Mouse (Mus musculus) gonadal fat pad, adult 2 months (tissue): Measurements from ENCODE around the gene Nav3. TPM values are rescaled to one million over a fixed set of nuclear protein-coding genes. Genes with fewer than 3 reads are reported as not detected.
A peak's percentile ranks its signal among the peaks of the same experiment; 100 is the strongest.

Source experiments
- DNase-seq: peaks from one replicate; pipeline ENCODE4 v3.0.0-alpha.2; 2012; ENCODE audit warnings: low read depth
- polyA plus RNA-seq: library from polyadenylated mRNA; depleted of rRNA; stranded (reverse); fragments of >200 nt; gene quantifications from 2 replicates; pipeline ENCODE4 v1.2.3, GENCODE M21; 2012

Gene Nav3
- polyA plus RNA-seq, 1 experiment: 7.5 TPM

- no peak for DNase-seq
Measured at GRCm38 (mm10) chr10:109843661-109844060, 612.3 kb downstream of the Nav3 start.

- no peak for DNase-seq
Measured at GRCm38 (mm10) chr10:109832768-109833291, 623.2 kb downstream of the Nav3 start.

- DNase-seq: no peak
Measured at GRCm38 (mm10) chr10:109806782-109807493, 649.1 kb downstream of the Nav3 start.

GRCm38 (mm10) chr10:109803441-109803840, 652.6 kb downstream of the Nav3 start:
- no peak for DNase-seq

GRCm38 (mm10) chr10:109802236-109802635, 653.8 kb downstream of the Nav3 start:
- DNase-seq: no peak

- no peak for DNase-seq
Measured at GRCm38 (mm10) chr10:109799246-109799645, 656.8 kb downstream of the Nav3 start.

GRCm38 (mm10) chr10:109796981-109797380, 659.0 kb downstream of the Nav3 start:
- DNase-seq: peak; percentile 8

- DNase-seq: no peak
Measured at GRCm38 (mm10) chr10:109793491-109793890, 662.5 kb downstream of the Nav3 start.

GRCm38 (mm10) chr10:109788728-109789127, 667.3 kb downstream of the Nav3 start:
- DNase-seq: no peak

GRCm38 (mm10) chr10:109779109-109779508, 676.9 kb downstream of the Nav3 start:
- DNase-seq: no peak

- DNase-seq: no peak
Measured at GRCm38 (mm10) chr10:109769092-109769491, 686.9 kb downstream of the Nav3 start.

GRCm38 (mm10) chr10:109765650-109766049, 690.4 kb downstream of the Nav3 start:
- DNase-seq: no peak

- DNase-seq: no peak
Measured at GRCm38 (mm10) chr10:109764412-109765101, 691.4 kb downstream of the Nav3 start.

GRCm38 (mm10) chr10:109758921-109759600, 696.9 kb downstream of the Nav3 start:
- no peak for DNase-seq

GRCm38 (mm10) chr10:109746901-109747300, 709.1 kb downstream of the Nav3 start:
- no peak for DNase-seq

- DNase-seq: no peak
Measured at GRCm38 (mm10) chr10:109741664-109742063, 714.3 kb downstream of the Nav3 start.

GRCm38 (mm10) chr10:109740326-109740725, 715.7 kb downstream of the Nav3 start:
- DNase-seq: no peak

- peak; percentile 49 for DNase-seq
Measured at GRCm38 (mm10) chr10:109723646-109724045, 732.4 kb downstream of the Nav3 start.

GRCm38 (mm10) chr10:109718808-109719207, 737.2 kb downstream of the Nav3 start:
- no peak for DNase-seq

GRCm38 (mm10) chr10:109718390-109718789, 737.6 kb downstream of the Nav3 start:
- DNase-seq: no peak

- no peak for DNase-seq
Measured at GRCm38 (mm10) chr10:109713001-109713400, 743.0 kb downstream of the Nav3 start.

GRCm38 (mm10) chr10:109699771-109700335, 756.2 kb downstream of the Nav3 start:
- no peak for DNase-seq
